Mouse (Mus musculus): ENCODE results near the gene Dnm3.

The Dnm3 gene

DNA sequence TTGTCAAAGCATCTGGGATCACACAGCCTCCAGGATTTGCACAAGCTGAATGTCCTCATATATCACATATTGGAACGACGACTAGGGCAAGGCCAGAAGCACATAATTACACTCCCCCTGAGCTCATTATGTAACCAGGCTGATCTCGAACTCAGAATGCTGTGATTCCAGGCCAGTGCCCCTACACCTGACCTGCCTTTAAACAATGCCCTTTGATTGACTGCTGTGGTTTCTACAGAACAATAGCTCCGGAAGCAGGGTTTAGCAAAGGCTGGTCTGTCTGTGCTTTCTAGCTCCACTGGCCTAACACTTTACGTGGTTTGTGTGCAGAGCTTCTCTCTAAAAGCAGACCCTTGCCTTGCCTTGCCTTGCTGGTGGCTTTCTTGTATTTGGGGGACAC is 315.6 kb downstream of the Dnm3 start:
- DNase-seq (ENCODE audit: low spot score), result no peak

- no peak for DNase-seq (ENCODE audit: low spot score)
Observed at GRCm38 (mm10) chr1:162160718-162161117, 317.1 kb downstream of the Dnm3 start.

DNA sequence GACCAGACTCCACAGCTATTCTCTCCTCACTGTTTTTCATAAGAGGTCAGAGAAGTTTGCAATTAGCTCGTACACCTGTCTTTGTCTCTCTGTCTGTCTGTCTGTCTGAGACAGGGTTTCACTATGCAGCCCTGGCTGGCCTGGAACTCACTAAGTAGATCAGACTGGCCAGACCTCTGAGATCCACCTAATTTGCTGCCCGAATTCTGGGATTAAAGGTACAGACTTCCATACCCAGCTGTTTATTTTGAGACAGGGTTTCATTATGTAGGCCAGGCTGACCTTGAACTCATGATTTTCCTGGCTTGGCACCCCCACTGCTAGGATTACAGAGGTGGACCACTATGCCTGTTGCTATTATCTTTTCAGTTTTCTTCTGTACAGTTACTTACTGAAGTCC is 319.3 kb downstream of the Dnm3 start:
- no peak for DNase-seq (ENCODE audit: low spot score)

DNA sequence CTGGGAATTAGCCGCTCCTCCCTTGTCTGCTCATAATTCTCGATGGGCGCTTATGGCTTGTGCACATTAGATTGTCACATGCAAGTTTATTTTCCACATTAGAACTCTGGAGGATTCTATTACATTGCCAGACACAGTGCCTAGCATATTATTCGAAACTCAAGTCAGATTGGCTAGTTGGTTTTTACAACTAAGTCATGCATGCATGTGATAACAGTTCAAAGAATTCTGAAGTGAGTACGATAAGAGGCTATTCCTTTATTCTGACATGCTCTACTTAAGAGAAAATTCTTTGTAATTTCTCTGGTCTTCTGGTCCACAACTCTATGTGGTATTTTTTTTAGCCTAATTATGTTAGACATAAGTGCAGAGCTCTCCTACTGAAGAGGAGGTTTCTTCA is 320.2 kb downstream of the Dnm3 start:
- DNase-seq (ENCODE audit: low spot score), result no peak

DNA sequence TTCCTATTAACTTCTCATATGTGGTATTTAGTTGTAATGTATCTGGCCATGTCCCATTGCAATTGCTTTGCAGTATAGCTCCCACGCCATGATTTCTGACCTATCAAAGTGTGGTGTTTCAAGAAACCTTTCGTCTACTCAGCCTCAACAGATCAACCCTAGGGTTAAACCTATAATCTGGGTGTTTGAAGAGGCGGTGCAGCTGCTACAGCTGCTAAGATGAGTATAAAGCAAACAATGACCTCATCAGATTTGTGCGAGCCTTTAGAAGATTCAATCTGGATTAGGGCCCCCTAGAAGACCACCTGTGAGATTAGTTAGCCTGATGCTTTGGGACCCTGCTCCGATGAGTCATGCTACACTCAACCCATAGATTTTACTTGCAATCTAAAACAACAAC is 321.0 kb downstream of the Dnm3 start:
- no peak for DNase-seq (ENCODE audit: low spot score)

- DNase-seq (ENCODE audit: low spot score), result no peak
Observed at GRCm38 (mm10) chr1:162155546-162155945, 322.3 kb downstream of the Dnm3 start.

GRCm38 (mm10) chr1:162153118-162153517 is 324.7 kb downstream of the Dnm3 start:
- no peak for DNase-seq (ENCODE audit: low spot score)

GRCm38 (mm10) chr1:162149730-162150129 is 328.1 kb downstream of the Dnm3 start:
- DNase-seq (ENCODE audit: low spot score), result no peak

DNA sequence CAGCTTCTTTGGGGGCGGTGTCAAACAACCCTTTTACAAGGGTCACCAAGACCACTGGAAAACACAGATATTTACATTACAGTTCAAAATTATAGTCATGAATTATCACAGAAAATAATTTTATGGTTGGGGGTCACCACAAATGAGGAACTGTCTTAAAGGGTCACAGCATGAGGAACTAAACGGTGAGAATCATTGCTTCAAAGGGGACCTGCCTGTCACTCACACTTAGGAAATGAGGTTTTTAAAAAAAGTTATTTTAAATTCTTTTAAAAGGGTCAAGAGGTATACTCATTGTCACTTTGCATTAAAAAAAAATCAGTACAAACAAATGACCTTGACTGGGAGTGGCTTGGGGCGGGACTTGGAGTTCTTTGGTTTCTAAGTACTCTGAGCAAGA is 330.3 kb downstream of the Dnm3 start:
- no peak for DNase-seq (ENCODE audit: low spot score)

DNA sequence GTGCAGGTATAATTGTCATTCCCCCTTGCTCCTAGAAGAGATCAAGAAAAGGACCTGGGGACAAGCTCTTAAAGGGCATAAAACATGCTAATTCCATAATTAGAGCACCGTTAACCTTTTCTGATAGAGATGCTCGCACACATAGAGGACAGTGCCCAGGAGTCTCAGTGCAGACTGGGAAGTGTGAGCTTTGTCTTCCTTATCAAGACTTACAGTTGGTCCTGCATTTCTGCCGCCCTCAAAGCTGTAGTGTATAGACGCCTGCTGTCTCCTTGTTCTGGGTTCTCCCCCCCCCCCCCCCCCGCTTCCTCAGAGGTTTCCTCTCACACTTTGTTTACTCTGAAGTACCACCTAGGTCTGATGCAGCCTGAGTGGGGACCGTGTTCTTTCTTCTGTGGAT is 332.1 kb downstream of the Dnm3 start:
- no peak for DNase-seq (ENCODE audit: low spot score)

GRCm38 (mm10) chr1:162144992-162145391 is 332.8 kb downstream of the Dnm3 start:
- DNase-seq (ENCODE audit: low spot score), result no peak

DNA sequence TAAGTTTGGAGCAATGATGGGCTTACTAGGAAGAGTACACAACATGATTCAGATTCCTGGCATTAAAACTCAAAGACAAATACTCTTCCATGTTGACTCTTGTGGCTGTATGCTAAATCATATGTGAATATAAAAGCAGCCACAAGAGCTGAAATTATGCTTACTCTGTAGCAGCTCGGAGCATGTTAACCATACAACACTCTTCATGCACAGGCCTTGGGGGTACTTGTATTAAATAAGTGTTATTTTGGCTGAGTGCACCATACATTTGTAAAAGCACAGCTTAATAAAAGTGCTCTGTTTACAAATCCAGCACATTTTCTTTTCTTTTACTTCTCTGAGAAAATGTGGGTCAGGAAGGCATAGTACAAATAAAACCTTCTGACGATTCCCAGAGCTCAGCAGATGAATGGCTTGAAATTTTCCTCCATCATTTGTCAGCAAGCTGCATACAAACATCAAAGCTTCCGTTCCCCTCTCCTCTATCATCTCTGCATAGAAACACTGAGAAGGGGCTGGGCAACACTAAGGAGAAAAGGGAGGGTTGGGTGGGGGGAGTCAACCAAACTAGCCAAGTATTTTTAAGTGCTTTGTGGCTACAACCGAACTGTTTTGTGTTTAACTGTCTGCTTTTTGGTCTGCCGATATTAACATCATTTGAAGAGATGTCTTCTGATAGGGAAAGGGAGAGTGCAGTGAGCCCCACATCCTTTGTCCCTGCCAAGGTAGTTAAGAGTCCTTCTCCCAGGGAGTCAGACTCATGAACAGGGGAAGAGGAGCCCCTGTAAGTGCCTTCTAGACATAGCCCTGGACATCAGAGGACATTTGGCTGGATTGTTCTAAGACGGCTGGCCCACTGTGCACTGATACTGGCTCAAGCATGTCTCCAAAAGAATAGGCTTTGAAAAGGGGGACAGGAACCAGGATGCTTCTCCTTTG is 333.6 kb downstream of the Dnm3 start:
- DNase-seq (ENCODE audit: low spot score), result no peak

DNA sequence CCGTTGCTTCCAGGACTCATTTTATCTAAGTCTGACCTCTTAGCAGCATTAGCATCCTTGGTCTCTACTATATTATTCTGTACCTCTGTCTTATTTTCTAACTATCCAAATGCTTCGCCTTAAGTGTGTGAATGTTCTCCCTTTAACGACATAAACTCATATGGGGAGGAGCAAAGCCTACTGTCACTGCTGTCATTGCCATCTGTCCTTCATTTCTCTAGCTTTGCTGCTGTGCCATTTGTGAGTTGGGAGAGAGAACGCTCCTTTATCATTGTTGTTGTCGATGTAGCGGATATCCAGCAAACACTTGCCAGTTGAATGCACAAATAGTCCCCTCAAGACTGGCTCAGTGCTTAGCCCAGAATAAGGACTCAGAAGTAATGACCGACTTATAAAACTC is 335.5 kb downstream of the Dnm3 start:
- no peak for DNase-seq (ENCODE audit: low spot score)

GRCm38 (mm10) chr1:162136328-162136727 is 341.5 kb downstream of the Dnm3 start:
- no peak for DNase-seq (ENCODE audit: low spot score)

DNA sequence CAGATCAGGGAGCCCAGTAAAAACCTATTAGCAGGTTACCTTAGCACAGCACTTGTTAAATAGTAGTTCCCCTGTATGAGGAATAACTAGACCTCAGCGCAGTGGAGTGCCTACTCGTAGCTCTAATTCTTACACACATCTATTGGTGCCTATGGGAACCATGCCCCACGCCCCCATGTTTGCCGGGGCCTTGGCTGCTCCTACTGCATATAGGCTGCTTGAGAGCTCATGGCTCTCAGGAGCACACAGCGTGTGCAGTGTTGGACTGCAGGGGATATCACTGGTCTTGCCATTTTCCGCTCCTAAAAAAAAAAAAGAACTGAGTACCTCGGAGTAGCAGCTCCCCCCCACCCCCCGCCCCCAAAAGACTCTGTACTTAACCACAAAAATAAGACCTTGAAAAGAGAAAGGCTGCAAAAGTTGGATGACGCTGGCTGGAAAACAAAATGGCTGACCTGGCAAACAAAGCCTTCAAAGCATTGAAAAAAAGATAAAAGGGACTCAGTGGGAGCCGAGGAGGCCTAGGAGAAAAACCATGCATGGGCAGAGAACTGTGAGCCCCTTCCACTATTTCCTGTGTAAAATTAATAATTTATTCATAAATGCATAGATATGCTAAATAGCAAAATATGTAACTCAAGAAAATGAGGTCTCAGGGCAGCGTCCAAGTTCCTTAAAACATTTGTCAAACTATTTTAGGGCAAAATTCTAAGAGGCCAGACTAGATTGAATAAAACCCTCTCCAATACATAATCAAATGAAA is 342.2 kb downstream of the Dnm3 start:
- DNase-seq (ENCODE audit: low spot score), result no peak

DNA sequence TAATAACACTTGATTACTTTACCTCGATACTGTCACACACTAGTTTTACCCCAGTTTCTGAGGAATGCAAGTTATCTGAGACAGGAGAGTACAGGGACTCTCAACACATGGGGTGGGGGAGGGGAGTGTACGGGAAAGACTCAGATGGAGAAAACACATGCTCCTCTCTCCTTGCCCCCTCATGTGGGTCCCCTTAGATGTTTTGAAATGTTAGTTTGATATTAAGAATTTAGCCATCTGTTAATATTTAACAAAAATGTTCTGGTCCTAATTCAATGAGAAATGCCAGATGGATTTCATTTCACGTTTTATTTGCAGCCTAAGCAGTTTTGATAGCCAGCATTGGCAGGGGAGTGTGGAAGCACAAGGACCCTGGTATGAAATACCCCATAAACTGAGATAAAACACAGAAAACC is 343.2 kb downstream of the Dnm3 start:
- DNase-seq (ENCODE audit: low spot score), result no peak

- DNase-seq (ENCODE audit: low spot score), result no peak
Observed at GRCm38 (mm10) chr1:162132908-162133641, 344.8 kb downstream of the Dnm3 start.

DNA sequence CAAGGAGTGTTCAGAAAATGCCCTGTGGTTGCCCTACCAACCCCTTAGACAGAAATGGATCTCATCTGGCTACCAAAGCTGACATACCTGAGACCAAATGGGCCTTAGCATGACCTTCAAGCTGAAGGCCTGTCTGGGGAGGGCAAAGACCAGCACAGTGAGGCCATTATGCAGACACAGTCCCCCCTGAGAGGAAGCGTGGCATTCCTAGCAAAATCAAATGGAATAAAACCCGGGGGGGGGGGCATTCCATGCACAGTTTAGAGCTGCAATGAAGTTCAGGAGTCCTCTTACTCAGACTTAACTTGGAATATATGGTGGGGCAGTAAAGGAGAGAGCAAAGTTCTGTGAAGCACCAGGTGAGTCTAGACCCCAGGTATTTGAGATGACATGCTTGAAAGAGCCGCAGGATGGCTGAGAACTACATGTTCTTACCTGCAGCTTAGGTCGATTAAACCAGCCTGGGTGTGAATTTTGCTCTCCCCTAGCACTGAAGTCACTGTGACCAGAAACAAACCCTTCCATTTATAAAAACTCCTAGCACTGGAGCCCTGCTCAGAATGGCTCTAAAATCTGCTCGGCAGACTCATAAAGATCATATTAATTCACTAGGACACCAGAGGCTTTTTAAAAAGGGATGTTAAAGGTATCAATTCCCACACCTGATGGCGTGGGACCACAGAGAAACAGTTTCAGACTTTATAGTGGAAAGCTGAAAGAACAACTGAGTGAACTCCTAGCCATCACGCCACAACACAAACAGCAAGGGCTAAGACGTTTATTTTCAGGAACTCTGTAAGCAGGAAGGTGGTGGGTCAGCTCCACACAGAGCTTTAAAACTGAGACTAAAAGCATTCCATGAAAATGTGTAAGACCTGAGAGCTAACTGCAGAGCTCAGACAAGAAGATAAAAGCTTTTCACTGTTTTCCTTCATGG is 350.7 kb downstream of the Dnm3 start:
- no peak for DNase-seq (ENCODE audit: low spot score)

GRCm38 (mm10) chr1:162124396-162124795 is 353.4 kb downstream of the Dnm3 start:
- no peak for DNase-seq (ENCODE audit: low spot score)

DNA sequence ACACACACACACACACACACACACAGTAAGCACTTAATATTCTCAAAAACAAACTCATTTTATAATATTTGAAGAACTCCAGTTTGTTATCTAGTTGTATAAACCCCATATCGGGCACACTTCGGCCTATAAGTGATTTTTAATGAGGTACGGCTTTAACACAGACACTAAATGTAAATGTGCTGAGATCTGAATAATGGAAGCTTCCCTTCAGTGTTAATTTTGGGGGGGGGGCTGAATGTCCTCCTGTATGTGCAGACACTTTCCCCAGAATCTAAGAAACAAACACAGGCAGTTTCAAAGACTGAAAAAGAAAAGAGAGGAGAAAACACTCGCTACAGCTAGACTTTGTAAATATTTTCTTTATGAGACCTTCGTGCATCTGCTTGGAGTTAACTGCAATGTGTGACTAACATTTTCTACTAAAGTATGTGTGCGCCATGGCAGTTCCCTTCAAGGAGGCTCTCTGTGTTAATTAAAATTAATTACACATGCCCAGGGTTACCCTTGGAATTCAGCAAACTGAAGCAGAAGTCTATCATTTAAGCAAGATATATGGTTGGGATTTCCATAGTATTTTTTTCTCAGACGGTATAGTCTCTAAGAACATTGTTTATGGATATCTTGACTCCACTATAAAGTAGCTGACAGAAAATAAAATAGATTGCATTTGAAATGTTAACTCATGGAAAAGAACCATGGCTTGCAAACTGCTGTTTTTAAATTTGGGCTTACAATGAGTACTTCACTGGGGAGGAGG is 356.2 kb downstream of the Dnm3 start:
- no peak for DNase-seq (ENCODE audit: low spot score)

DNA sequence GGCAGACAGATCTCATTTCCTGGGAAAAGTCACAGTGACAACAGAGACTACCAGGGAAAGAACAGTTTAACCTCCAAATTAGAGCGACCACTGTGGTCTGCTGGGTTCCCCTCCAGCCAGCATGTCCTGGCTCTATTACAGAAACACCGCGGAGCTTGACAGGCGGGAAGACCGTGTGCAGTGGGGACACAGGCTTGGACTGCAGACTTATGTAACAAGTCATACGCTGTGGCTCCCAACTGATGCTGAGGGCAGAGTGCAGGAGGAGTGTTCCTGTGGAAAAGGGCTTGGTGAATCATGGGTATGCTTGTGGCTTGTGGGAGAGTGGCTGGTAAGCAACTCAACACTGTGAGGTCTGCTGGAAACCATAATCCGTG is 368.4 kb downstream of the Dnm3 start:
- DNase-seq (ENCODE audit: low spot score), result no peak

Measured in yolk sac, embryonic 10.5 days (tissue).